Mouse (Mus musculus): ENCODE measurements at regions not wholly inside any gene's neighbourhood (a gene's known extent, or its start where the extent isn't known, plus 50 kb on each side); places are given as distances from the start of the nearest gene placed in this dataset.
"Not testable (repeated sequence)": the region's sequence is repeated elsewhere in the genome, so short reads cannot be mapped to it uniquely, and the experiment has no call there.

DNA sequence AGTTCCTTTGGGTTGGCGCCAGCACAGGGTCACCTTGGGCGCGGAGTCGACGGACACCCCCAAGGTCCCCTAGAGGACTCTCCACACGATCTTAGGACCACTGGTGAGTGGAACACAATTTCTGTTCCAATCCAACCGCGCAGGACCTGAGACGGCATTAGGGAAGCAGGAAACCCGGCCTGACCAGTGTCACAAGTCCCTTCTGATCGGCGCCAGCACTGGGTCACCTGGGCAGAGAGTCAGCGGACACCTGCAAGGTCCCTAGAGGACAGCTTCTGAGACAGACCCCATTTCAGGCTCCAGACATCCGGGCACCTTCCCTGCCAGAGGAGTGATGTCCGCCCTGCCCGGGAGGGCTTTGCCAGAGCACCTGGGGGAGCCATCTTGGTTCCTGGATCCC, 74.2 kb upstream of the Cdh13 start:
- DNase-seq, result not testable (repeated sequence)

DNA sequence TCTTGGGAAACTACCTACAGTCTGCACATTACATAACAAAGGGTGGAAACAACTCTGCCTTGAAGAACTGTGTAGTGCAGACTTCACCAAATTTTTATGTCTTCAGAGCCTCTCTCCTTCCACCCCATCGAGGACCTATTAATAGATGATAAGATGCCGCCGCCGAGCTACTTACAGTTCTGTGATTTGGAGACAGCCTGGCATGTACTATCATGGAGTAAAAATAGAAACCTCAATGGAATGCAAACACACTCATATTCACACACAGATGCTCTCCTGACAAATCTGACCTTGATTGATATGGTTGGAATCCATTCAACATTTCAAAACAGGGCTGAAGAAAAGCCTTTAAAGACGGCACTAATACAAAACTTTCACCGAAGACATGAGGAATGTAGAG, 92.7 kb upstream of the Cdh13 start:
- no peak for DNase-seq

DNA sequence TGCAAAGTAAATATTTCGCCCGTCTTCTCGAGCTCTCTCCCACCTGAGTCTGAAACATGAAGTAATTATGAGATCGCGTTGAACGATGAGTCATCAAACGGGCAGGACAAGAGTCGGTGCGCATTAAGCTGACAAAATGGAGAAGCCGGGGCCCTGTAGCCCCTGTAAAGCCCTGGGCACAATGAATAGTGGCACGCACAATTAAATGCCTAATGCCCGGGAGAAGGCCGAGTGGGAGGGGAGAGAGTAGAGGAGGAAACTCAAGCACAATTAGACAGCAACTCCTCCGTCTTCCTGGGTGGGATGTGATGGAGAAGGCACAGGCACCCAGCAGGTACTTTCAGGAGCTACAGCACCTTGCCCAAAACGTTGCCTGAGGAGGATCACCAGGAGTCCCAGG, 94.3 kb upstream of the Cdh13 start:
- no peak for DNase-seq

DNA sequence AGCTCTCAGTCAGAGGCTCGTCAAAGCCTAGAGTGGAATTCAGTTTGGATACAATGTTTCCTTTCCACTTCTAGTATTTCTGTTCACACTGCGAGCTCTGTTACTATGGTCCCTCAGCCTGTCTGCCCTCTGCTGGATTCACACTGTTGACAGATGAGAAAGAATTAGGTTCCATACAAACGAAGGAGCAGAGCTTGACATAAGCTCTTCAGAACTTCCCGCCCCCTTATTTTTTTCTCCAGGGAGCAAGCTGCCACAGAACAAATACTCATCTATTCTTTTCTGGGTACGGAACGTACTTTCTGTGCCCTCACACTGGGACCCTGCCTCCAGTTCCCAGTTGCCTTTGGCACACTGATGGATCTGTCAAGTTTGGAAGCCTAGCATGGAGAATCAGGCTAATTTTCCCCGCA, 114.5 kb upstream of the Cdh13 start:
- no peak for DNase-seq

DNA sequence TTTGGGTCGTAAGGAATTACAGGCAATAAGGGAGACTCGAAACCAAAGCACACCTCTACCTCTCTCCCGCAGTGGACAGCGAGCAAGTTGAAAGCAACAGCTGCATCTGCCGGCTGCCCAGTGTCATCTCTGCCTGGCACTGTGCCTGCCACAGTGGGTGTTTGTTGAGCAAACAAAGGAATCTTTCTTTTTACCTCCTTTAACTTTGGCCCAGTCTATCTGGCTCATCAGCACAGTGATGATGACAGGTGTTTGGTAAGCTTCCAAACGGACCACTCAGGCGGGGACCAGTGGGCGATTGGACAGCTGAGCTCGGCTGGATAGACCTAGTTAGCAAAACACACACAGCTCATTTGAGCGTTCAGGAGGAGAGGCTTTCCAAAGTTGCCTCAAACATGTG, 121.4 kb upstream of the Cdh13 start:
- no peak for DNase-seq

DNA sequence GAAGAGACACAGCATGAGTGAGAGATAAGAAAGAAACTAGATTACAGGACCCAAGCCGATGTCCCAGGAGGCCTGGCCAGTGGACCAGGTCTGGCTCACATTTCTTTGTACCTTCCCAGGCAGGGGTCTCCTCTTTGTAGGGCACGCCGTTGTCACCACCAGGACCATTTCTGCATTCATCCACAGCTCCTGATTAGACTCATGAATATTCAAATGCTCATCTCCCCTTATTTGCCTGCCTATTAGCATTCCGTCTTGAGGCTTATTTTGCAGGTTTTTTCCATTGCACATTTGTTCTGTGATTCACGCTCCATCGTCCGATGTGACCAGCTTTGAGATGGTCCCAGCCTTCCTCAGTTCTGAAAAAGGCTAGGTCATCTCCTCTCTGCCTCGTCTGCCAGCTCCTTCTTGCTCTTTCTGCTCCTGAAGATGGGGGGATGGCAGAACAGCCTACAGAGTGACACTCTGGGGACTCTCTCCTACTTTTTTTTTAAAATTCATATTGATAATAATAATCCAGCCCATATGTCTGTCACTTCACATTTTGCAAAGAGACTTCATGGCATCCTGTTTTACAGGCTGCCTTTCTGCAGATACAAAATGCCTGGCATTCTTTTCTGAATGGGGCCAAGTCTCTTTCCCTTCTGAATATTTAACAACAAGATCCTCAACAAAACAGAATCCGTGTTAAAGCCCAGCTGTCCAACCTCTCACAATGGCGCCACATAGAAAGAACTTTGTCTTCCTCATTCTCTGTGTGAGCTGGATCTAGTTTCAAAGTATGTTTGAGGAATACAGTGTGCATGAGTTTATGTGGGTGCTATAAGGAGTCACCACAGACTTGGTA, 136.0 kb upstream of the Cdh13 start:
- no peak for DNase-seq

DNA sequence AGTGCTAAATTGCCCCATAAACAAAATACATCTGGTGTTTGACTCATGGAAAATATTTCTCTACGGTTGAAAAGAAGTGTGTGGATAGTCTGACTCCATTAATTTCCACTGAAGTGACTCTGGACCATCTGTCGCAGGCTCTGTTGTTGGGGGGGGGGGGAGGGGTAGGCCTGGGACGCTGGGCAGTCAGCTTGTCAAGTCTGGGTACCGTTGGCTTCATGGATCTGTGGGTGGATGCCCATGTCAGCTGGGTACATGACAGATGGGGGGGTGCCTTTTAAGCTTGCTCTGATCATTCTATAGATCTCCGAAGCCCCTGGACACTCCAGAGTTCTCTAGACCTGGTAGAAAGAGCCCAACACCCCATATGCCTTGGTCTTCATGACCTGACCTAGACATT, 139.0 kb upstream of the Cdh13 start:
- DNase-seq, result no peak

DNA sequence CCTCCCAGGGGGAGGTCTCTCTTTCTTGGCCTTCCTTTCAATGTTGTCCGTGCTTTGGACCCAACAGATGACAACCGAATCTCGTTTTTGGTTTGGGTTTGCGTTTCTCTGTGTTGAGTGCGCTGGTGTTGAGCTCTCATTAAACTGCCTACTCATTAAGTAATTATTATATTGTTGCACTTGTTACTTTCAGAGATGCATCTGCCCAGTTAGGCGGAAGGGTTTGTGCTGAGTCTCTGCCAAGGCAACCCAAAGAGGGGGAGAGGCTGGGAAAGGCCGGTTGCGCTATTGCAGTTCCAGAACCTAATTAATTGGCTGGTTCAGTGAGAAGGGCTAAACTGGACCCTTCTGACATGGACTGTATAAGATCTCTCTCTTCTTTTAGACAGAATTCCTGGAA, 141.2 kb upstream of the Cdh13 start:
- no peak for DNase-seq

DNA sequence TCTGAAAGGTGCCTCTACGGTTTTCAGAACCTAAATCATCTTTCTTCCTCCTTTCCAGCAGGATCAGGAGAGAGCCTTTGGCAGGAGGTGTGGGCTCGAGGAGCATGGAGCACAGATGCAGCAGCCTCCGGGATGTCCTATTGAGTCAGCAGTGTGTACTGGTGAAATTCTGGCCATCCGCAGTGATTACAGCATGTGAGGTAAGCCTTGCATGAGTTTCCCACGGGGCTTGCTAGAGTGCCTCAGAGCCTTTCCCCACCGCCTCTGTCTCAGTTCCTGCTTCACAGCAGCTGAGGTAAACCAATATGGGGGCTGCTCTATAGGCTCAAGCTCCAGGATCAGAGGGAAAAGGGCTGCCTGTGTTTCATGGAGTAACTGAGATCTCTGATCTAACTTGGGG, 143.6 kb upstream of the Cdh13 start:
- no peak for DNase-seq

DNA sequence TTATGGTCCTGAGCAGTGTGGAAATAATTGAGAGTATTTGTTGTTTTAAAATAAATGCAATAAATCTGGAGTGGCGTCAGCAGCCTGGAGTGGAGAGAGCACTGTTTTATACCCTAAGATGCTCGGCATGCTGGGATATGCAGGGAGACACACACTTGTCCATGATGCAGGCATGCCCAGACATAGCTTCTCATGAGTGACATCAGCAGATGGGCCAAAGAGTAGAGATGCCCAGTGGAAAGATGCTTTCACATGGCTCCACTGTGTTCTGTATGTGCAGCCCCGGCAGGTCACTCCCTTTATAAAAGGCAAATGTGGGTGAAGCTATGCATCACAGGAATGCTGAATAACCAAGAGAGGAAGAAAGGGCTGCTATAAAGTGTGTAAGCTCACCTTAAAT, 145.7 kb upstream of the Cdh13 start:
- no peak for DNase-seq

DNA sequence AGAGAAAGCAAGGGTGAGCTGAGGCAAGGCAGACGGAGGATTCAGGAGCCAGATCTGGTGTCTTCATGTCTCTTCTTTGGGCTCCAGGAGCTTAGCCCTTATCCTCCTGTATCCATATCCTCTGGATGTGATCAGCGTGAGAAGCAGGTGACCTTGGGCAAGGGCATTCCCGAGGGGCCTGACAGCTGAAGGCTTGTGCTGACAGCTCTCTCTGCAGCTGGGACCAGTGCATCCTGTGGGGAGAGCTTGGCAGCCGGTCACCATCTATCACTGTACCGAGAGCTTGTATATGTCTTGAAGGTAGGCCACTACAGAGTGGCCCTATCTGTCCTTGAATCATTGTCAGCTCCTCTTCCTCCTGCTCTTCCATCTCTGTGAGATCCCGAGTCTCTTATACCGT, 158.5 kb upstream of the Cdh13 start:
- no peak for DNase-seq

DNA sequence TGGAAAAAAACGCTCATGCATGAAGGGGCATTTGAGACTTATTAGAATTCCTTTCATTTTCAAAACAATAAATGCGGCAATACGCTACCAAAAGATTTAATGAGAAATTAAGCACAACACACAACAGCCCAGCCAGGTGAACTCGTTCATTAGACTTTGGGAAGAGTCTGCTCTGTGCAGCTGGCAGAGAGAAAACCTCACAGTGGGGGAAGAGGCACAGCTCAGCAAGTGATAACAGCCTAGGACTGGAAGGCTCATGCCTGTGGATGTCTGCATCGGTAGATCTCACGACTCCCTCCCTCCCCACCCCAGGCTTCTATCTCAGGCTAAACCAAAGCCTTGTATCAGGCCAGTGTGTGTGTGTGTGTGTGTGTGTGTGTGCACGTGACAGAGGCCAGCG, 169.3 kb upstream of the Cdh13 start:
- no peak for DNase-seq

DNA sequence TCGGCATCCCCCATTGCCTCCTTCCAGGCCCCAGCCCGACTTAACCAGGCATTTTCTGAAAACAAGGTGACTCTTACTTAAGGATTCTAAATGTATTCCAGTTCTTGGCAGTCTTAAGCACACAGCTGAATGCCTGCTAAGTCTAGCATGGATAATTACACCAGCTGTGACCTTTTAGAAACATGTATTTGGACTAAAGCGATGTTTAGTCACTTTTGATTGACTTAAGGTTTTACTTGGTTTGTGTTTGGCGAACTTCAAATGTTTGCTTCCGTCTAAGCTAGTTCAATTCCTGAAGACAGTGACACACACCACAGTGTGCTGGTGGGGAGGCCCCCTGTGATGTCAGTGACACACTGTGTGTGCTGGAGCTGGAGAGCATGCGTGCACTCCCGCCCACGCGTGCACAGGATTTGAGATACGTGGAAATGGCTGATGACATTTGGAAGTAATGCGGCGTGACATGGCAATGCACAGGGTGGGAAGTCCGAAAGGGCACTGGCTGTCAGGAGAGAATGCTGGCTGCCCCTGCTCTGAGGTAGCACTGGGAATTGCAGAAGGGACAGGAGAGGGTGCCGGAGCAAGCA, 179.0 kb upstream of the Cdh13 start:
- no peak for DNase-seq

DNA sequence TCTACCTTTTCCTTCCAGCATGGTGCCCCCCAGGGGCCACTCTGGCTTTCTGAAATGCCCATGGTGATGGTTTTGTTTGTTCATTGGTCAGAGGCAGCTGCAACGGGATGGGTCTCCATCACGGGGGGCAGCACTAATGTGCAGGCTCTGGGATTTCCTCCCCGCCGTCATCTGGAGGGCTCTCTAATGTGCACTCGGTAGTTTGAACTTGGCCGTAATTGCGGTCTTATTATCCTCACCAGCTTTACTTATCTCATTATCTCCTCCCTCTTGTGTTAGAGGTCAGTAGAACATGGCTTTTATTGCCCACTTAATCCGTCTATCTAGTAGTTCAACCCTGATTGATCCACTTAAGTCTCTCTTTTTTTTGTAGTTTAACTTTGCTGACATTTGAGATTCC, 182.2 kb upstream of the Cdh13 start:
- DNase-seq, result no peak

DNA sequence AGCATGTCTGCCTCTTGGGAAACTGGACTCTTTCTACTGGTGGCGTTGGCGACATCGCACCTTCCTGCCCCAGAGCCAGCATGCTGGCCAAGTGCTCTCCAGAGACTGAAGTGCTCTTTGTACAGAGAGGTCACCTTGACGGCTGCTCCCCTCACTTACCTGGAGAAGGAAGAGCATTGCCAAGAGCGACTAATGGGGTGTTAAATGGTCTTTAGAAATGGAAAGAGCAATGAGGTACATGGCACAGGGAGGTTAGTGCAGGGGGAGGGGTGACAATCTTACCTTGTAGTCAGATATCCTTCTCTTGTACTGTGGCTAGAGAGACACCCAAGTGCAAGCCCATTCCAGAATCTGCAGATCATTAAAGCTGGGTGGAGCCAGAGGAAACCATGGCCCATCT, 220.8 kb upstream of the Cdh13 start:
- no peak for DNase-seq

DNA sequence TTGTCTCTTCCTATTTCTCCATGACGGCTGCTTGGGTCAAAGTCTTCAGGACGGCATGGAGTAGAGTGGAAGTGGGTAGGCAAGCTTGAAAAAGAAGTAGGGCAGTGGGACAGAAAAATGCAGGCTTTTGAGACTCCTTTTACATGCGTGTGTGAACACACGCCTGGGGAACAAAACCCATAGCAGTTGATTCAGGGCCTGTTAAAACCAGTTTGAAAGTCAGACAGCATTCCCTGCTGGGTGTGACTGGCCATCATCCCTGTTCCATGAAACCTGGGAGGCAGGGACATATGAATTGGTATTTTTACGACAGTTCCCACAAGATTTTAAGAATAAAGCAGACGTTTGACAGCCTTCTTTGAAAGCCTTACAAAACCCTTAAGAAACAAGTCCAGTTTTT, 226.8 kb upstream of the Cdh13 start:
- DNase-seq, result no peak

DNA sequence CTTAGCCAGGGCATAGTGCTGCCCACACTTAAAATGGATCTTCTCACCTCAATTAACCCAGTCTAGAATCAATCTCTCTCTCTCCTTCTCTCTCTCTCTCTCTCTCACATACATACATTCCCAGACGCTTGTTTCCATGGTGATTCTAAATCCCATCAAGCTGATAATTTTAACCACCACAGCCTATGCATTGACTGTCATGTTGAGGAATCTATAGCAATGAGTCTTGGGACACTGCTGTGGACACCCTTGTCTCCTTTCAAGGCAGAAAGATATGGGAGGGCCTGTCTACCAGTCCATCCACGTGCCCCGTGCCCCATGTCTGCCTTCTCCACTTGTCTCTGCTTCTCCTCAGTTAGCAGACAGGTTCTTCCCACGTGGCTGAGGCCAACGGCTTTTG, 228.0 kb upstream of the Cdh13 start:
- DNase-seq, result no peak

DNA sequence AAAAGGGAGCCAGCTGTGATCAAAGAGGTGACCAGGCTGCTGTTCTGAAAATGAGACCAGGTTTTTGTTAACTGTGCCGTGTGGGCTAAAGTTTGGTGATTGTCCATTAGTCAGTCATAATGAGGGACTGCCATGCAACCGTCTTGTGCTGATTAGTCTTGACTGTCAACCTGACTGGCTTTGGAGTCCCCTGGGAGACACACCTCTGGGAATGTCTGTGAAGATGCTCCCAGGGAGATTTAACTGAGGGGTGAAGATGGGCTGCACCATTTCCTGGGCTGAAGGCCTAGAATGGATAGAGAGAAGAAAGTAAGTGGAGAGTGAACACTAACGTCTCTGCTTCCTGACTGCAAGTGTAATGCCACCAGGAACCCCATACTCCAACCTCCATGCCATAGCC, 233.1 kb upstream of the Cdh13 start:
- no peak for DNase-seq

DNA sequence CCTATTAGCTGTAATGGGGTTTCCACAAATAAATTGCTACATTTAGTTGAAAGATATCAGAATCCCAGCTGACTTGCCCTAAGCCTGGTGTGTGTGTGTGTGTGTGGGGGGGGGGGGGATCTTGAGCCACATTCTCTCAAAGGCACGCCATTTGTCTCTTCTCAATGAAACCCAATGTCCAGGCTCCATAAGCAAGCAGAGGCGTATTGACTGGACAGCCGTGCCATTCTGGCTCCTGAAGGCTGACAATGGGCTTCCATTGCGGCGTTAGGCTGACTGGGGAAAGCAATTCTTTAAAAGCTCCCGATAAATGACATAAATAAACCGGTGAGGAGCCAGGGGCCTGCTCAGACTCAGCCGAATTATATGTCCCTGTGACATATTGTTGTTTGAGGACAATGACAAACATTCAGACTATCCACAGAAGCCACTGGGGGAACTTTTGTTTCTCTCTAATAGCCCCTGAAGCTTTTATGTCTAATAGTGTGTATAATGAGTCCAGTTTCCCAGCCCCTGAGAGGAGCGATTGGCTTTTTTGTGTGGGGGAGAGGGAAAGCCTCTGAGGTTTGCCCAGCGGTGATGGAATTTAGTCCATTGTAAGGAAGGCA, 240.6 kb upstream of the Mphosph6 start:
- DNase-seq, result no peak

DNA sequence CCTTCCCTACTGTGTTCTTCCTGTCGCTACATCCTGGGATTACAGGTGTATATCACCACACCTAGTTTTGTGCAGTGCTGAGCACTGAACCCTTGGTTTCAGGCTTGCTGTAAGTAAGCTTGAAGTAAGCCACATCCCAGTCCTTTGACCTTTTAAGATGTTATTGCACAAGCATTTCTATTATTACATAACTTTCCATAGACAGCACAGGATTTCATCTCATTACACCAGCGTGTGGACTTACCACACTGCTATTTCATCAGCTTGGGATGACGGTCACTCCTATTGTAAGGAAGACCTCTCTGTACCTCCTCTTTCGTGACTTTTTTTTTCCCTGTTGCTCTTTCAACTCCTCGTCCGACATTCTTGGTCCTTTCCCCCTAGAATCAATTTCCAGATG, 239.5 kb upstream of the Mphosph6 start:
- no peak for DNase-seq

DNA sequence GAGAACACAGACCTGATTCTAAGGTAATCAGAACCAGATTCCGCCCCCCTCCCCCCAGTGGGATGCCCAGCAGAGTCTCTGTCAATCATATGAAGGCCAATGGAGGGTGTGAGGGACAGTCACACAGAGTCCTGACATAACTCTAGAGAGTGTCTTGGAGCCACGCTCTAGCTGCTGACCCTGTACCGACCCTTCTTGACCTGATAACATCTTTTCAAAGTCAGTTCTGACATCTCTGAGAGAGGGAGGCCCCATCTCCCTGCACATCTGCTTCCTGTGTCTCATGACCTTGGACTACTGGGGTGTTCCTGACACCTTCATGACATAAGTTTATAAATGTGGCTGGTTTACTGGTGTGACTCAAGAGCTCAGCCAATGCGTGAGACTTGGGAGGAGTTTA, 236.1 kb upstream of the Mphosph6 start:
- DNase-seq, result no peak

DNA sequence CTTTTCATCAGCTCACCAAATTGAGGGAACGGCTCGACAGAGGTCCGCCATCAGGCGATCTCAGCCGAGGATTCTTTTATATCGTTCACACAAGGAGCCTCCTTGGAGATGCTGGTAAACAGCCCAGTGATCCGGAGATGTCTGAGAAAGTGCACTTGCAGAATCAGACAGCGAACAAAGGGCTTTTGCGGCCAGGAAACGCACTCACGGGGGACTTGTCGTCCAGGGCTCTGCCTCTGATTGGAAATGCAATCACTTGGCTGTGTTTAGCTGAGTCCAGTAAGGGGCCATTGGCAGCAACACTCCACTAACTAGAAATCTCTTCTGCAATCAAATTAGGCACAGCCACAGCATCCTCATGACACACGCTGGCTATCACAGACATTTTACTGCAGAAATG, 232.3 kb upstream of the Mphosph6 start:
- DNase-seq, result no peak

DNA sequence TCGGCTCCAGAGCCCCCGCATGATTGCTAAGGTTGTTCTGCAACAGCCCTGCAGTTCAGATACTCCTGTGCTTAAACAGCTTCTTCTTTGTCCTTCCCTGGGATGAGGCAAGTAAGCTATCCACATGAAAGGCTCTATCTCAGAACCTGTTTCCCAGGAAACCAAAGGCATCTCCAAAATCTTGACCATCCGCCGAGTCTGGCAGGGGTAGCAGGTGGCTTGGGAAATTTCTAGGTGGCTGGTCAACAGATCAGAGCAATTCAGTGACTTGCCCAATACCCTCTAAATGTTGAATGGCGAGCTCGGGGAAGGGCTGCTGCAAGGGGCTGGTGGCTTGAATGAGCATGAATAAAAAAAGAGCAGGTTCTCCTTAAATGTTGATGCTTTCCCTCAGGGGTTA, 229.7 kb upstream of the Mphosph6 start:
- no peak for DNase-seq

DNA sequence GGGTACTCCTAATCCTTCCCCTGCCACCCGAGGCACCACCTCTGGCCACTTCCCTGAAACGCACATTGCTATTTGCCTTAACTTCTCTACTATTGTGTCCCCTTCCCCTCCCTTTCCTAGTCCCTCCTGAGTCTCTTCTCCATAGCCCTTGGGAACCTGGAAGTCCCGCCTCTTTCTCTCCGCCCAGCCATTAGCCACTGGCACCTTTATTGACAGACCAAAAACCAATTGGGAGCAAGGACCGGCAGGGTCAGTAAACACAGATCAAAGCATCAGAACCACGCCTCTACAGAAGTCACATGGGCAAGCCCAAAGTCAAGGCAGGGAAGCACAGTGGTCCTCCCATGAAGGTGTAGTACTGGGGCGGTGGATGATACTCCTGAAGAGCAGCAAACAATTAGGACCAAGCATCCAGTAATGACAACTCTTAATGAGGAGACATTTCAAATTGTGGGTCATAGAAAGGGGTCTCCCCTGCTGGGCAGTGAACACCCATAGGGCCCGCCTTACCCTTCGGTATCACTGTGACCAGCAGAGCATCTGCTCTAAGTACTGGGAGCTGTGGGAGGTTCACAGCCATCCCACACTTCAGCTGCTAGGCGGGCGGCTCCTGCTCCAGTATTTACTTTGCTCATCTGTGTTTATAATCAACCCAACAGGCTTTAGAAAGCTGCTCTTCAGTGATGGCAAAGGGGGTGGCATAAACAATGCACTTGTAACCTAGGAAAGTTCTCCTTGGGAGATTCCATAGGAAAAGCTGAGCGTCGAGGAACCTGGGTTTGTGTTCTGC, 226.5 kb upstream of the Mphosph6 start:
- DNase-seq, result no peak
